Mouse (Mus musculus) kidney, postnatal 10 days (tissue): Measurements from ENCODE around the gene Fancm.
"Not testable (repeated sequence)": the region's sequence is repeated elsewhere in the genome, so short reads cannot be mapped to it uniquely, and the experiment has no call there.

Source experiments
- DNase-seq: peaks from one replicate; pipeline ENCODE4 v3.0.0; 2021; ENCODE audit warnings: mixed read lengths

Gene Fancm

DNA sequence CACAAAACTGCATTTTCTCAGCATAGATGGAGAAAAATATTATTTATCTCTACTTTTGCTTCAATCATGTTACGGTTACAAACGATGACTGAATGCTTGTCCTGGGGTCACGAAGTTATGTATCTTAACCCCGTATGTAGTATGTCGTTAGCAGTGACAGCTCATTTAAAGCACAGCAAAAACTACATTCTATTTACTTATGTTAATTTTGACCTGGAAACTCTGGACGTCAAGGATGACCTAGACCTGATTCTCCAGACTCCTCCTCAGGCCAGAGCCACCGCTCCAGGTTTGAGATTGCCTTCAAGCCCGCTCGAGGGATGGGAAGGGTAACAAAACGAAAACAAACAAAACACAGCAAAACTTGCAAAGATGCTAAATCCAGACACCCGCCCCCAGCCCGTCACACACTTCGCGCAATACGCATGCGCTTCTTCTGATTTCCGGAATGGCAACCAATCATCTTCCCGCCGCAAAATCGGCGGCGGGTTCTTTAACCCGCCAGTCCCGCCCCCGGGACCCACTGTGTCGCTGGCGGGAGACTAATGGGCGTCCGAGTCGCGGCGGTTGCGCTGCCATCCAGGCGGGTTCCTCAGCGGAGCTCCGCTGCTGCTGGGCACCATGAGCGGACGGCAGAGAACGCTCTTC lies at the start of gene Fancm:
Fancm (plus strand) TSS at position 519 of the 648 bp plus-strand sequence.
- DNase-seq = peak; percentile 94

DNA sequence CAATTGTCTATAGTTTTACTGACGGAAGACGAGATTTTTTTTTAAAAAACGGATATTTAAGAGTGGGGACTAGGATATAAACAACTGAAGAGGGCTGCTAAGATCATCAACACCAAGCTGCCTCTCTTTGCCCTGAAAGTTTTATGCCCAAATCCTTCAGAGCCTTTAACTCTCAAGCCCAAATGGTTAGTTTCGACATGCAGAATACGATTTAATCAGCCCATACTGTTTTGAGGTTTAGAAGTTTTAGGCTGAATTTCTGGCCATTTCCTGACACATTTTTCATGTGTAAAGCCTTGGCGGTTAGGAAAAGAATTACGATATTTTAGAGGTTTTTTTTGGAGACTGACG lies 39.6 kb upstream of the Fancm start:
- no peak for DNase-seq

GRCm38 (mm10) chr12:65036190-65036870 lies 39.1 kb upstream of the Fancm start, which contains the start of gene Prpf39:
Prpf39 (plus strand) TSS chr12:65036333.
- DNase-seq = peak; percentile 97

DNA sequence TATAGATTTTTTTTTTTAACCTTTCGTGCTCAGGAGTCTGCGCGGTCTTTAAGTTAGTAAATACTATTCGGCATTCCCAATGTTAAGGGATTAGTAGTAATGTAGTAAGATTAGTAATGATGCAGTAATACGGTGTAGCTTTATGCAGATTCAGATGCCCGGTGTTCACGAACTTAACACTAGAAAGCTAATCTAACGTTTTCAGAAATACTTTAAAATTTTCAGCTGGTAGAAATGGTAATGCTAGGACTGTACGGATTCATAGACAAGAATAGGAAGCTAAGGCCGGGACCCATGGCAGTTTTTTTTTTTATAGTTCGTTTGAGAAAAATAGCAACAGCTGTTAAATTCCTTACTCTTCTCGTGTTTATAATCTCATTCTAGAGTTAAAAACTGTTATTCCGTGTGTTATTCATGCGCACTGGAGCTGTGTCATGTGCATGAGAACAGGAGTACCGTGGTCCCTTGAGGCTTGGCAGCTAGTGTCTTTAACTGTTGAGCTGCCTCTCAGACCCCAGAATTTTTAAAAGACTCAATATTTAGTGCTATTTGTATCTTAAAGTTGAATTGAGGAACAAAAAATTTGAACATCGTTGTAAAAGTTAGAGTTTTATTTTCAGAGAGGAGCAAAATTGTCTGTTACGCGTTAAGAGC lies 38.4 kb upstream of the Fancm start:
- no peak for DNase-seq

DNA sequence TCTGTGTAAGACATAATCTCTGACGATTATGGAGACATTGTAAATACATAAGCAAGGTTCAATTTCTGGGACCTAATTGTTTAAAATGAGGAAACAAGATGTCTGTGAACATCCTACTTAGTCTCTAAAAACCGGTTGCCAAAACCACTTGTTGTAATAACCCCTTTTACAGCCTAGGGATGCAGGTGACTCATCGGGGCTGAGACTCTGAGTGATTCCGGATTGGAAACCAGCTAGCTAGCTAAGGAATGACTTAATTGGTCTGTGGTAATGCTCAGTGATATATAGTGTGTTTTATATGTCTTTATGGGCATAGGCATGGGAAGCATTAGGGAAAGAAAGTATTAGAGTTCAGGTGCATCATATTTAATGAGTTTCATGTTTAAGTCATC lies 37.9 kb upstream of the Fancm start:
- DNase-seq = no peak

DNA sequence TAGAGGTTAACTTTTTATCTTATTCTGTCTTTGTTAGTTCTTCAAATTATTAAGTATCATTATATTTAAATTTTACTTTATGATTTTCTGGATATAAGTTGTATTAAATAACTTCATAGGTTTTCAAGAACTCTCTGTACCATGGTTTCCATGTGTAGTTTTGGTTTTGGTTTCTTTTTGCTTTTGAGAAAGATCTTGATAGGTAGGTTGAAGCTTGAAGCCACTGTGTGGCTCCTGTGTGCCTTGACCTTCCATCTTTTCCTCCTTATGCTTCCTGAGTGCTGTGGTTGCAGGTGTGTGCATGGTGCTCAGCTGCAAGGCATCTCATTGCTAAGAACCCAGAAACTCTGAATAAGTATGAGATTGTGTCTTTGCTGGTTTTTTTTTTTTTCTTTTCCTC lies 26.6 kb upstream of the Fancm start:
- DNase-seq = no peak

GRCm38 (mm10) chr12:65058203-65058602 lies 17.2 kb upstream of the Fancm start:
- DNase-seq = no peak

- DNase-seq = no peak
Measured at GRCm38 (mm10) chr12:65061082-65061481, 14.3 kb upstream of the Fancm start.

DNA sequence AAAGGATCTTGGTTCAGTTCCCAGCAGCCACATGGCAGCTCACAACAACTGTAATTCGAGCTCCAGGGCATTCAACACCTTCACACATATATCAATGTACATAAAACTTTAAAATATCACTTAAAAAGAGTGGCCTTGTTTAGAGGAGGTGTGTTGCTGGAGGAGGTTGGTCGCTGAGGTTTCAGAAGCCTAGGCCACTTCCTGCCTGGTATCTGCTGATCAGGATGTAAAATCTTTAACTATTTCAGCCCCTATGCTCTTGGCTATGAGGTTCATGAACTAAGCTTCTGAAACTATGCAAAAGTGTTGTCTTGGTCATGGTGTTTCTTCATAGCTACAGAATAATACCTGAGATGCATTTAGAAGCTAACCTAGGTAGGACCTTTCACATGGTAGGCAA lies 10.2 kb upstream of the Fancm start:
- DNase-seq = no peak

- DNase-seq = no peak
Measured at GRCm38 (mm10) chr12:65066234-65066633, 9.2 kb upstream of the Fancm start.

- no peak for DNase-seq
Measured at GRCm38 (mm10) chr12:65068409-65068808, 7.0 kb upstream of the Fancm start.

DNA sequence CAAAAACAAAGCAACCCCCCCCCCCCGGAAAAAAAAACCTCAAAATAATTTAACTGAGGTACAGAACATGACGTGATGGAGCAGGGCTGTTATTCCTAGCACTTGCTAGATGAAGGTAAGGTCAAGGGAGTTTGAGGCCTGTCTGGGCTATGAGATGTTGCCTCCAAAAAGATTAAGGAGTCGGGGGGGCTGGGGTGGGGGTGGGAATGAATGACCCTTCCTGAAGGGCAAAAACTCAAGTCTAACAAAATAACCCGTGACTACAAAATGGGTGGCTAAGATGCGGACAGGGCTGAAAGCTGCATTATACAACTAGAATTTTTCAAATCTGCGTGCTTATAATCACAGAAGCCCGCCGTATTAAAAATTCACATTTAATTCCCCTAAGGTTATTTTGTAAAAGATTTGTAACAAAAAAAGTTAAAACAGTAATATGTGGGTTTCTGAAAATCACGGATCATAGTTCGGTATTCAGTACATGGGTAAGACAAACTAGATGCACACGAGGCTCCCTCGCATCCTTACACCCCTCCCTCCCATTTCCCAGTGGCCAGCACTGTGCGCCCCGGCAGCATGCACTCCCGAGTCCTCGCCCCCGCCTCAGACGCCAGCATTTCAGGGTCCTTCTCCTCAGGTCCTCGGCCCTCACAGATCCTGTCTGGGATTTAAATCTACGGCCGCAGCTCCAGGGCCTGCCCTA lies 2.3 kb upstream of the Fancm start:
- DNase-seq = no peak

DNA sequence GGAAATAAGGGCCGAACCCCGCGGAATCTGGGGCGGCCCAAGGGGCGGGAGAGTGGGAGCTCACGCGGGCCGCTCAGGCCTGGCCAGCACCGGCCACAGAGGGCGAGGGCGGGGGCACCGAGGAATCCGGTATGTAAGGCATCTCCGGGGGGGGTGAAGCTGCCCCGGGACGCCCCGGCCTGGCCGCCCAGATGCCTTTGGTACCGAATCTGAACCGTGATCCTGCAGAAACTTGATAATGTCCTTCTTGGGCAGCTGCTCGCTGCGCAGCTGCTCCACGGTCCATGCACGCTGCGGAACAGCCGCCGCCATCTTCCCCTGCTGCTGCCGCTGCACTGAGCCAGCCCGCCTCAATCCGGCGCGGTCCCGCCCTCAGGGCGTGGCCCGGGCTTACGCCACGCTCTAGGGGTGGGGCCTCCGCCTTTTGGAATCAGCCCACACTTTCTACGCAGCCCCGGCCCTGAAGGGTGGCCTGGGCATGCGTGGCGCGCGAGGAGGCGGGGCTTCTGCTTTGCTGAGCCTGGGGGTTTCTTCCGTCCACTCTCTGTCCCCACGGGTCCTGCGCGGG lies 1.7 kb upstream of the Fancm start, which contains the start of gene Fkbp3:
Fkbp3 (minus strand) TSS at position 397 of the 568 bp plus-strand sequence.
- DNase-seq = peak; percentile 98

GRCm38 (mm10) chr12:65074651-65075050 lies 752 bp upstream of the Fancm start:
- no peak for DNase-seq

DNA sequence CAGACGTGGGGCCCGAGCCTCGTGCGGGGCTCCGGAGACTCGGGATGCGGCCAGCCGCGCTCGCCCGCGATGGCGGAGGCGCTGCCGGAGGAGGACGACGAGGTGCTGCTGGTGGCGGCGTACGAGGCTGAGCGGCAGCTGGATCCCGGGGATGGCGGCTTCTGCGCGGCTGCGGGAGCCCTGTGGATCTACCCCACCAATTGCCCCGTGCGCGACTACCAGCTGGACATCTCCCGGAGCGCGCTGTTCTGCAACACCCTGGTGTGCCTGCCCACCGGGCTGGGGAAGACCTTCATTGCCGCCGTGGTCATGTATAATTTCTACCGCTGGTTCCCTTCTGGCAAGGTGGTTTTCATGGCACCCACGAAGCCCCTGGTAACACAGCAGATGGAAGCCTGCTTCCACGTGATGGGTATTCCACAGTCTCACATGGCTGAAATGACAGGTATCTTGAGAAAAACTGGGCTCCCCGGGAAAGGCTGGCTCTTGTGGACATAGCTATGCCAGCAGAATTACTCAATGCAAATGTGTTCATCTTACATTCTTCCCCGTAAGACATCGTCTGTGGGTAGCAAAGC lies 419 bp downstream of the Fancm start:
- no peak for DNase-seq

DNA sequence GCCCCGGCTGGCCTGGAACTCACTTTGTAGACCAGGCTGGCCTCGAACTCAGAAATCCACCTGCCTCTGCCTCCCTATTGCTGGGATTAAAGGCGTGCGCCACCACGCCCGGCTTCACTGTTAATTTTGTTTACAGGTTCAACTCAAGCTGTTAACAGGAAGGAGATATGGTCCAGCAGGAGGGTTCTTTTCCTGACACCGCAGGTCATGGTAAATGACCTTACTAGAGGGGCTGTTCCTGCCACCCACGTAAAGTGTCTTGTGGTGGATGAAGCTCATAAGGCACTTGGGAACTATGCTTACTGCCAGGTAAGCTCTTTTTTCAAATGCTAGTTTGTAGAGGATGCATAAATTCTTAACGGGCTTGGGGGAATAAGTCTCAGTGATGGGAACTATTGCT lies 1.5 kb downstream of the Fancm start:
- DNase-seq = no peak

DNA sequence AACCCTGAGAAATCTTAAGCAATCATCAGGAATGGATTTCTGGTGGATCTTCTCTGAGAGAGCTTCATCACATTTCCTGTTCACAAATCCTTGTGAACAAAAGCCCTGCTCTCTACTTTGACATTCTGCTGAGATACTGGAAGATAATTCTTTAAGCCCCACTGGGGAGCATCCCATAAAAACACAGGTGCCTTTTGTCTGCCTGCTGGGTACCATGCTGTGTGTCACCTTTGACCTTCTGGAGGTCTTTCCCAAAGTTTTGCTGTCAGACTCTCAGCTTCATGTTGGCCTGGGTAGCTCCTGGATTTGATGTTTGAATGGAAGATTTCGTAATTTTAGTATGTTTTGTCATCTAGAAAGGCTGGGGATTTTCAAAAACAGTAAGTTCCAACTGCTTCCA lies 33.3 kb downstream of the Fancm start:
- DNase-seq = no peak

GRCm38 (mm10) chr12:65111503-65111902 lies 36.1 kb downstream of the Fancm start:
- DNase-seq = no peak

DNA sequence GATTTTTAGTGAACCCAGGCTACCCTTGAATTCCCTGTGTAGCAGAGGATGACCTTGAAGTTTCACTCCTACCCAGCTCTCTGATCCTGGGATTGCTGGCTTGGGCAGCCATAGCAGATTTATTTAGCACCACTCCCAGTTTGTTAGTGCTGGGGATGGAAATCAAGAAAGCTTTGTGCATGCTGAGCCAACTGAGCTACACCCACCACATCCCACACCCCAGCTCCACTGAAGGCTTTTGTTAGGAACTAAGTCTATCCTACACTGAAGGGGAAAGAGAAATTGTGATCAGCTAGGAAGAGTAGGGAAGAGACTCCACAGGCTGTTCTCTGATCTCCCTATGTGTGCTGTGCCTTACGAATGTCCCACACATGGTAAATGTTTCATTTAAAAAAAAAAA lies 37.4 kb downstream of the Fancm start:
- DNase-seq = no peak

- no peak for DNase-seq
Measured at GRCm38 (mm10) chr12:65113925-65114324, 38.5 kb downstream of the Fancm start.

- not testable (repeated sequence) for DNase-seq
Measured at GRCm38 (mm10) chr12:65114978-65115377, 39.6 kb downstream of the Fancm start.

- no peak for DNase-seq
Measured at GRCm38 (mm10) chr12:65118968-65119367, 43.6 kb downstream of the Fancm start.

GRCm38 (mm10) chr12:65119451-65119850 lies 44.0 kb downstream of the Fancm start:
- no peak for DNase-seq
